Mouse (Mus musculus) olfactory bulb, adult 2 months (tissue): Measurements from ENCODE around the gene 4933434E20Rik.

ENCODE experiments used
- CTCF ChIP-seq: fragments of 200-500 bp; IDR thresholded peaks from 2 replicates; pipeline ENCODE4 v1.5.1; 2012; ENCODE audit warnings: low read depth, mild to moderate bottlenecking, low read length, moderate library complexity; ENCODE audit not compliant: insufficient read depth
- POLR2A ChIP-seq: fragments of 200-500 bp; IDR thresholded peaks from 2 replicates; pipeline ENCODE4 v1.6.1; 2012; ENCODE audit warnings: mild to moderate bottlenecking, low read depth, low read length, moderate library complexity; ENCODE audit not compliant: insufficient read depth

DNA sequence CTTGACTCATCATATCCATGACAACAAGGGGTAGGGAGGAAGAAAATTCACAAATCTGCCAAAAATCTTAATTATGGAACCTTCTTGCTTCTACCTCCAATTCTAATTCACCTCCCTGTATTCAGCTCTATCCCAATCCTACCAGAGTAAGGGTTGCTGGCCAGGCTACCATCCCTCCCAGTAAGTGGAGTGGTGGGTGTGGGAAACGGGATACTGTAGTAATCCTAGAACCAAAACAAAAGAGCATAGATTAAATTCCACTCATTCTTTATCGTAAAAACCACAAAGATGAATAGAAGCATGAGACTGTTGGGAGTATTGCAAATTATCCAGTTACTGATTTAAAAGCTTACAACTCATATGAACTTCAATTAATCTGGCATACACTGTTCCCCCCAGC is 41.1 kb upstream of the 4933434E20Rik start:
- TF ChIP-seq CTCF, result no peak
- no peak for TF ChIP-seq POLR2A
